Mouse (Mus musculus) MEL-GATA-1-ER (cell line): Measurements from ENCODE around the gene Ppm1l.

ENCODE experiments used
- DNase-seq: peaks from one replicate; pipeline ENCODE4 v3.0.0-alpha.2; 2012; ENCODE audit warnings: low read depth; ENCODE audit errors: extremely low read depth

Gene Ppm1l

DNA sequence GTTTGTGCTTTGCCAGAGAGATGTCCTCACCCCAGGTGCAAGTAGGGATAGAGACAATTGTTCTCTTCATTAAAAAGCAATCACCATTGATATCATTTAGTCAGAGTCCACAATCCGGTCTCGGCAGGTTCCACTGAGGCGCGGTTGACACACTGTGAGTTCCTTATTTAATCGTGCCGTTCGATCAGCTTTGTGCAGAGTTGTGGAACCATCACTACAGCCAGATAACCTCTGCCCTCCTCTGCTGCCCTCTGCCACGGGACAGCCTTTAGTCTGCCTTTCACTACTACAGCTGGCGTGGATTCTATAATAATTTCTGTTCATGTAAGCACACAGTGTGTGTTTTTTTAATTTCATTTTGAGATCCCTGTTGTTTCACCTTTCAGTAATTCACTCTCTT is 17.2 kb downstream of the Ppm1l start:
- no peak for DNase-seq

GRCm38 (mm10) chr3:69340486-69340885 is 23.8 kb downstream of the Ppm1l start:
- no peak for DNase-seq

- no peak for DNase-seq
Observed at GRCm38 (mm10) chr3:69340971-69341370, 24.3 kb downstream of the Ppm1l start.

GRCm38 (mm10) chr3:69341514-69341913 is 24.9 kb downstream of the Ppm1l start:
- DNase-seq: no peak

DNA sequence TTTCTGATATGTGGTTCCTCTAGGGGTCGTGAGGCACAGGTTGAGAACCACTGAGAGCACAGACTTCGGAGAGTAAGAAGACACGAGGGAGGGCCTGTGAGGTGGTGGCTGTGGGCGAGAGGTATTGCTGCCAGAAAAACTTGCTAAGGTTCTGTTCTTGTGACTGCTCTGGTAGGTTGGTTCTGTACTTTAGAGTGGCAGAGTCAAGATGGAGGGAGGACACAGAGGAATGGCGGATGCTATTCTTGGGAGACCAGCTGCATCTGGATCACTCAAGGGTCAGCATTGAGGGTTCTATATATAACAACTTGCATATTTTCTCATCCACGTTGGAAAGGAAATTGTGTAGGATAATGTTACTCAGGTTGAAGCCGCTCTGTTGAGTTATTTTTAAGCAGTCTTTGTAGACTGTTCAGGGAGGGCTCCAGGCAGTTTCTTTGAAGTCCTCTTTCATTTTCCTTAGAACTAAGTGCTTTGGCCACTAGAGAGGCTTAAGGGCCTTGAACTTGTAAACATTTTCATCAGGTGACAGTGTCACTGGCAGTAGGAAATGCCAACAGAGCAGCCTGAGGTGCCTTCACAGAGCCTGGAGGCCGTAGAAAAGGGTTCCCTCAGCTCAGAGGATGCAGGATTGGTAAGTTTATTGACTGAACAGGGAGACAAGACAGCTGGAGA is 25.7 kb downstream of the Ppm1l start:
- DNase-seq: no peak

DNA sequence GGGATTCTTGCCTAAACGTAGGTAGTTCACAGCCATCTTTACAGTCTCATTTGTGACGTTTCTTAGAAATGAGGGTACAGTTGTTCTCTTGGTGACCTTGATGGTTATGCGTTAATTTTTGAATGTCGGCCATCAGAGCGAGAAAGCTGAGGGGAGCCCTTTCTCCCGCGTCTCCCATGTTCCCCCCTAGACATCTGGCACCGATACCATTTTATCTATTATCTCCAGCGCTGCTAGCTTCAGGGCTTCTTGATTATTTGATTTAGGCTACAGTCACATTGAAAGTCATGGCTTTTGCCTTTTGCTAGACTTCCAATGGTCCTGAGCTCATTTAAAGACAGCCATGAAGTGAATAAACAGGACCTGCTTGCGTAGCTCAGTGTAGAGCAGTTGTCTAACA is 26.5 kb downstream of the Ppm1l start:
- DNase-seq: no peak

DNA sequence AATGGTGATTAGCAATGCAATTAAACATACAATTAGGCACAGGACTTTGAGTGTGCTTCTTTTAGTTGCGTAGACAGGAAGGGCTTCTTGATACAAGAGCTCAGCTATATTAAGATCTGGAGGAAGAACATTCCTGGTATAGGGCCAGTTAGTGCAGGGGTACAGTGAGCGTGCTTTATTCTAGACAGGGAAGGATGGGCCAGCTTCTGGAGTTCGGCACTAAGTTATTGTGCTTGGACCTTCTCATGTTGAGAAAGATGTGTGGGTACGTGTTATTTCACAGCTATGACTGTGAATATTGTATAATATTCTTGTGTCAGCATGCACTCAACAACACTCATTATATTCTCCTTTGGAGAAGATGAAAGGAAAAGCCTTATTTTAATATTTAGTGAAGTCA is 29.9 kb downstream of the Ppm1l start:
- DNase-seq: no peak

GRCm38 (mm10) chr3:69348197-69348920 is 31.7 kb downstream of the Ppm1l start:
- no peak for DNase-seq

DNA sequence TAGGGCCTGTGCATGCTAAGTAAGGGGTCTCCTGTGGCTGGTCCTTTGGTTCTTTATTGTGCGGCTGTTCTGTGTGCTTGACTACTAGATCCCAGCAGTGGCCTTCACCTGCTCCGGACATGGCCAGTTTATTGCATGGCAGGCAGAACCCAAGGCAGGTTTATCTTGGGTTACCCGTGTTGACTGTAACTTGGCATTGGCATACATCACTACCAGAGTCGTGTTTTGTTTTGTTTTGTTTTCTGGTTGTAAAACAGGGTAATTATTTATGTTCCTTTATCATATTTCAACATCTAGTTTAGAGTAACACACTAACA is 32.2 kb downstream of the Ppm1l start:
- no peak for DNase-seq

- DNase-seq: no peak
Observed at GRCm38 (mm10) chr3:69349973-69350372, 33.3 kb downstream of the Ppm1l start.

- DNase-seq: no peak
Observed at GRCm38 (mm10) chr3:69352194-69352593, 35.5 kb downstream of the Ppm1l start.

DNA sequence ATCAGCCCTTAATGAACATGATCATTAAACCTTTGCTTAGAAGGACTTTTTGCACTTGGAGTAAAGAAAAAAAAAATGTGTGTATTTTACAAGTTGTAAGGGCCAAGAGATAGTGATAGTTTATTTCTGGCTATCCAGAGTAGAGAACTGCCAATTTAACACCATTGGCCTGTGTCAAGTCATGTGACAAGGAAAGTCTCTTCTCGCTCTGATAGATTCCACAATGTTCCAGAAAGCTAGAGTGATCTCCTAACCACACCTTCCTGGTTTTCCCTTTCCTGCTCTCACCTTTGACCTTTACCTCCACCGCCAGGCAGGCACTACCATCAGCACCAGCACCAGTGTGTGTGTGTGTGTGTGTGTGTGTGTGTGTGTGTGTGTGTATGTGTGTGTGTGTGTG is 38.0 kb downstream of the Ppm1l start:
- no peak for DNase-seq

DNA sequence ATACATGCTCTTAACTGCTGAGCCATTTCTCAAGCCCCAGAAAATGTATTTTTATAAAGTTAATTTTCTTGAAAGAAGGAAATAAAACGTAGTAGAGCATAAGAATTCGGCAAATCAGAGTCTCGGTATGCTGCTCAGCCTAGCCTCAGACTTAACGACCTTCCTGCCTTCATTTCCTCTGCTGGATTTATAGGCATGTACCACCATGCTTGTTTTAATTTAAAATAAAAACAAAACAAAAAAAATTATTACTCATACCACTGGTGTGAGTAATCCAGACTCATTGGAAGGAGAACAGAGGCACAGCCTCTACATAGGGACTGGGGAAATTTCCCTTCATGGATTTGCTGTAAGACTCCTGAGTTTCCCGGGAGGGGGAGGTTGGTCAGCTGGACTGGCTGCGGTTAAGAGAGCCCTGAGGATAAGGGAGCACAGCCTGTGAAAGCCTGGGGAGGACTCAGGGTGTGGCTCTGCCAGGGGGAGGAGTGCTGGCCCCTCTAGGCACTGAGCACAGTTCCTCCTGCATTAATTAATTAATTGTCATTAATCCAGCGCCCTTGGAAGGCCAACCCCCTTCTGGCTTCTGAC is 39.5 kb downstream of the Ppm1l start:
- no peak for DNase-seq

GRCm38 (mm10) chr3:69356781-69357180 is 40.1 kb downstream of the Ppm1l start:
- no peak for DNase-seq

DNA sequence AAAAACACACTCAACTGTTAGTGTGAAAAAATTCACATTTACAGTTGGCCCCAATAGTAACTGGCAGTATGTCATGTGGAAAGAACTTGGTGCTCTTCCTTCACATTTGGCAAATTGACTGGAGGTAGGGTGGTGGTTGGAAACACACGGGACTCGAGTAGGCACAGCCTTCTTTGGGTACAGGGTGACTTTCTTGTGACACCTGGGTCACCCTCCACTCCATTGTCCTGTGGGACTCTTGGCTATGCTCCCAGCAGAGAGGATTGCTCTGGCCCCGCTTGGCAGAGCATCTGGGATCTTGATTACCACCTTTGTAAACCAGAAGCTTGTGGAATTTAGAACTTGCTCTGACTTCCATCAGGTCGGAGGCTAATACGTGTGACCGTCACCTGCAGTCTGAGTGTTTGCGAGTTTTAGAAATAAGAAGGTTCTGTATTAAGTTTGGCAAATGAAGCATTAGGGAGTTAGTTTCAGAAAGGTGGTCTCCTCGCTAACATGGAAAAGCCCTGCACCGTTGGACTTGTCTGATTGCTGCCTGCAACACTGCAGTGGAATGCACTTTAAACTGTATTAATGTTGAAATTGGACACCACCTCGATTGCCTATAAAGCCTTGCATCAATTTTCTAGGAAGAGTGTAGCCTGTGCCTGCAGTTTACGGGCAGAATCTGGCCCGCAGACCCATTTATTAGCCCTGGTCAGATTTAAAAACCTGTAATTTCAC is 41.4 kb downstream of the Ppm1l start:
- DNase-seq: no peak

DNA sequence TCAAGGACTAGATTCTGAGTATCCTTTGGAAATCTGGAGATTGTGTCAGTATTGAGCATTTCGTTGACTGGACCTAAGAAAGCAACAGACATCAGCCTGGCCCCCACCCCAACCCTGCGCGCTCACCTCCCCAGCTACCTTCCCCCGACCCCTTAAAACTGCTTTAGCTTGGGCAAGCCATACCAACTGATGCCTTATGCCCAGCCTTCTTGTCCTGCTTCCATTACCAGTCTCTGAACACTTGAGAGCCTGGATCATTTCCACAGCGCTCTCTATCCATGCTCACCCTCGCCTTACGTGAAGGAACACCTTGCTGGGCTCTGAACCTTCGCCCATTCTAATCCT is 41.9 kb downstream of the Ppm1l start:
- DNase-seq: no peak

DNA sequence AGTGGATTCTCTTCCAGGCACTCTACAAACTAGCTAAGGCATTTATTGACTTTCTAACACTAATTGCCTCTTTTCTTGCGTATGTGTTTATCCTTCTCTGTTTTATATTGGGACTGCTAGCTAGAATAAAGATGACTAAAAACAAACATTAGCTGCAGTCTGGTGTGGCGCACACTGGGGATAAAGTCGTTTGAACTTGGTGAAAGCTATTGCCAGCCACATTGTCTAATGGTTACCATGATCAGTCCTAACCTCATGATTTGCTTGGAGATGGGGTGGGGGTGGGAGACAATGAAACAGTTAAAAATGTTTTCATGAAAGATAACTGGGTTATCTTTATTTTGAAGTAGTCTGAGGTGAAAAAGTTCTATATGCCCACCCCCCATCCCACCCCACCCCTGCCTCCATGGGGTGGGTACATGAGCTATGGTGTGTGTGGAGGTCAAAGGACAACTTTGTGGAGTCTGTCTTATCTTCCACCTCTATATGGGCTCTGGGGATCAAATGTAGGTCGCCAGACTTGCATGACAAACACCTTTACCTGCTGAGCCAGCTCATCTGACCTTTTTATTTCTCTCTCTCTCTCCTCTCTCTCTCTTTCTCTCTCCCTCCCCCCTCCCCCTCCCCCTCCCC is 43.7 kb downstream of the Ppm1l start:
- DNase-seq: no peak

- no peak for DNase-seq
Observed at GRCm38 (mm10) chr3:69361487-69362349, 45.1 kb downstream of the Ppm1l start.

DNA sequence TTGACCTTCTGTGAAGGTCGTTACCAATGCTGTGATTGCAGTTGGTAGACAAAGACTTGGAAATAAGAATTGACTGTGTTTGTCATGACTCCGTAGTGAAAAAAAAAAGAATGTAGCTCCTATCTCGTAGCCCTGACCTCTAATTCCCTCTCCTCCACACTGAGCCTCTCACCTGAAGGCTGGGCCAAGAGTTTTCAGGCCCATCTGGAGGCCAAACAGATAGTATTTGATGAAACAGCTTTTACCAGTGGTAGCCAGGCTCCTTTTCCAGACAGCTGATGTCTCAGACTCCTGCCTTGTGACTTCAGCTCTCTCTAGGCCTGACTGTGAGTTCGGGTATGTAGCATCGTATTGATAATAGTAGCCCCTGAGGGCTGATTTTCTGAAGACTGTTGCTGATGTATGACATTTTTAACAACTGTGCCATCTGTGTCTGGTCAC is 45.7 kb downstream of the Ppm1l start:
- no peak for DNase-seq

GRCm38 (mm10) chr3:69362906-69363305 is 46.2 kb downstream of the Ppm1l start:
- no peak for DNase-seq

GRCm38 (mm10) chr3:69364151-69364550 is 47.5 kb downstream of the Ppm1l start:
- DNase-seq: no peak
